18 mouse cellular contexts compared by ENCODE assay signal in genomic region chr4:123515673-123516072, GRCm38 (mm10).
"Had no signal": no experiment of that assay in that cellular context is flagged by ENCODE, and none has a peak within 500 bp of the region (broad histone marks: within the 10 kb centered on the region; RNA-seq: fewer than 3 reads in every experiment).

No protein-coding gene starts in this region.

- H3K9me3 ChIP-seq: midbrain, embryonic 10.5 days; midbrain, embryonic 12.5 days; neural tube, embryonic 13.5 days; neural tube, embryonic 15.5 days had no signal

- H3K4me3 ChIP-seq: midbrain, embryonic 10.5 days; midbrain, embryonic 12.5 days; myocyte; neural tube, embryonic 13.5 days; neural tube, embryonic 15.5 days had no signal

- H3K27me3 ChIP-seq: midbrain, embryonic 12.5 days; neural tube, embryonic 13.5 days; neural tube, embryonic 15.5 days had no signal

- H3K4me2 ChIP-seq: lung, embryonic 14.5 days; midbrain, embryonic 12.5 days; neural tube, embryonic 13.5 days; neural tube, embryonic 15.5 days had no signal

- H3K27ac ChIP-seq: midbrain, embryonic 10.5 days; midbrain, embryonic 12.5 days; neural tube, embryonic 13.5 days; neural tube, embryonic 15.5 days had no signal

- ATAC-seq: midbrain, embryonic 16.5 days had no signal

- H3K9ac ChIP-seq: lung, embryonic 14.5 days; midbrain, embryonic 12.5 days; neural tube, embryonic 13.5 days; neural tube, embryonic 15.5 days had no signal

- DNase-seq: lung, embryonic 14.5 days; lung, postnatal 10 days; lung, postnatal 4 days; midbrain, embryonic 14.5 days; retina, postnatal 1 day; right cerebral cortex, adult 18-20 months; right cerebral cortex, postnatal 25 days; right cerebral cortex, postnatal 4 days; spleen, adult 18-20 months; thymus, adult 18-20 months; thymus, postnatal 14 days; thymus, postnatal 36 days had no signal

- H3K4me1 ChIP-seq: midbrain, embryonic 10.5 days; midbrain, embryonic 12.5 days; neural tube, embryonic 13.5 days had no signal
